Mouse (Mus musculus) liver, embryonic 11.5 days (tissue): ENCODE data around the gene Gnb1l. TPM values are rescaled to one million over a fixed set of nuclear protein-coding genes. Genes with fewer than 3 reads are reported as not detected.

Experiments used
- ATAC-seq: fragments of 200-750 bp; cut with Nextera tagmentation; replicated peaks from 2 replicates; pipeline ENCODE4 v1.8.0; 2017; ENCODE audit warnings: moderate number of reproducible peaks, mild to moderate bottlenecking, moderate TSS enrichment, moderate library complexity; ENCODE audit not compliant: low FRiP score
- DNase-seq: peaks from one replicate; pipeline ENCODE4 v3.0.0-alpha.2; 2017; ENCODE audit warnings: low spot score
- H3K27ac ChIP-seq: fragments of 300-500 bp; sonication (generic); 2 replicates; pipeline ENCODE4 v1.5.1; 2014; ENCODE audit warnings: mild to moderate bottlenecking, low read depth, low read length, control low read depth
- H3K27me3 ChIP-seq: fragments of 300-500 bp; sonication (generic); replicated peaks from 2 replicates; pipeline ENCODE4 v1.6.1; 2014; ENCODE audit warnings: low read length, mixed read lengths; ENCODE audit not compliant: control insufficient read depth, insufficient read depth
- H3K36me3 ChIP-seq: fragments of 300-500 bp; sonication (generic); 2 replicates; pipeline ENCODE4 v1.6.1; 2014; ENCODE audit warnings: mild to moderate bottlenecking, low read length, moderate library complexity, mixed read lengths; ENCODE audit not compliant: control insufficient read depth, insufficient read depth
- H3K4me1 ChIP-seq: fragments of 300-500 bp; sonication (generic); replicated peaks from 2 replicates; pipeline ENCODE4 v1.6.1; 2014; ENCODE audit warnings: low read length, mixed read lengths; ENCODE audit not compliant: control insufficient read depth, insufficient read depth
- H3K4me2 ChIP-seq: fragments of 300-500 bp; sonication (generic); 2 replicates; pipeline ENCODE4 v1.6.1; 2014; ENCODE audit warnings: mild to moderate bottlenecking, control low read depth, moderate library complexity
- H3K4me3 ChIP-seq: fragments of 300-500 bp; sonication (generic); 2 replicates; pipeline ENCODE4 v1.5.1; 2014; ENCODE audit warnings: low read depth, low read length, control low read depth
- H3K9ac ChIP-seq: fragments of 300-500 bp; sonication (generic); 2 replicates; pipeline ENCODE4 v1.6.1; 2014; ENCODE audit warnings: low read depth, low read length, control low read depth
- H3K9me3 ChIP-seq: fragments of 300-500 bp; sonication (generic); 2 replicates; pipeline ENCODE4 v1.6.1; 2016; ENCODE audit warnings: low read length, inconsistent platforms, mixed read lengths; ENCODE audit not compliant: control insufficient read depth
- WGBS: fragments of 180-500 bp; shearing (Covaris S2); extraction: QIAGEN DNeasy Blood & Tissue Kit; methylation state at CpG from one replicate; pipeline ENCODE4 v1.1.7; 2014; 5-methylcytosine and 5-hydroxymethylcytosine counted together
- polyA plus RNA-seq: library from polyadenylated mRNA; unstranded; fragments of >200 nt; fragmentation: Nextera tagmentation; extraction: Ambion mirVana; gene quantifications from 2 replicates; pipeline ENCODE4 v1.2.1, GENCODE M21; 2014

Gnb1l gene
- polyA plus RNA-seq, 1 experiment from 2014 or later = 18.4 TPM

DNA sequence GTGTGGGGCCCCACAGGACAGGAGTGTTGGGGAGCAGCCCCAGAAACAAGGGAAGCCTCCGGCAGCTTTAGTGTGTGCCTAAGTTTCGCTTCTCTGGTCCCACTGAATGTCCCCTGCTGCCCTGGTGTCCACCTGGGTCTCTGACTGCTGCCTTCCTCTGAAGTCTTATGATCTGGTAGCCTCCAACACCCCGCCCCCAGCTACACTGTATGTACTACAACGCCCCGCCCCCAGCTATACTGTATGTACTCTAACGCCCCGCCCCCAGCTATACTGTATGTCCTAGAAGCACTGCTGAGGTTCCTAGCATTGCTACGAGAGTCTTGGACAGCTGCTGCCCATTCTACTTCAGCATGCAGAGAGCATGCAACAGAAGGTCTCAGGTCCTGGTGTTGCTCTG, 25.5 kb upstream of the Gnb1l start:
- Histone ChIP-seq H3K4me2 (no peak overlapping the region), H3K4me1 (no peaks in the 10 kb centered on the region), H3K27ac (no peak overlapping the region), H3K4me3 (no peak overlapping the region), H3K36me3 (peaks cover 22% of the 10 kb centered on the region), H3K9ac (no peak overlapping the region), H3K9me3 (no peaks in the 10 kb centered on the region), H3K27me3 (no peaks in the 10 kb centered on the region)
- no peak for DNase-seq
- WGBS = 93% methylated on average over 8 of the region's 8 CpGs
- no peak for ATAC-seq

DNA sequence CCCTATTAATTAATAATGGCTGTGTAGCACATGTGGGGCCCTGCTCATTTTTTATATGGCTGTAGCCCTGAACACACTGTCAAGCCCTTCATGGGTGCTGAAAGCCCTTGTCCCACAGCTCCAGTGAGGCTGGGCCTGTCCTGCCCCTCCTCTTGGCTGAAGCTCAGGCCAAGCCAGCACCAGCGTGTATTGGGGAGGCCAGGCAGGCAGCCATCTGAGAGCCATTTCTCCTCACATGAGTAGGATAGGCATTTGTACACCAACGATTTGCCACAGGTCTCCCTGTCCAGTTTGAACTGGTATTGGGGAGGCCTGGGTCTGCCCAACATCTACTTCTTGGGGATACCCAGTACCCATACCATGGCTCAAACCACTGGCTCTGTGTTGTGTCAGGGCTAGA, 24.5 kb upstream of the Gnb1l start:
- Histone ChIP-seq H3K27ac (no peak overlapping the region), H3K4me1 (no peaks in the 10 kb centered on the region), H3K4me3 (no peak overlapping the region), H3K4me2 (no peak overlapping the region), H3K9ac (no peak overlapping the region), H3K27me3 (no peaks in the 10 kb centered on the region), H3K9me3 (no peaks in the 10 kb centered on the region), H3K36me3 (peaks cover 20% of the 10 kb centered on the region)
- DNase-seq = no peak
- ATAC-seq = no peak
- WGBS = 88% methylated on average over 2 of the region's 2 CpGs

DNA sequence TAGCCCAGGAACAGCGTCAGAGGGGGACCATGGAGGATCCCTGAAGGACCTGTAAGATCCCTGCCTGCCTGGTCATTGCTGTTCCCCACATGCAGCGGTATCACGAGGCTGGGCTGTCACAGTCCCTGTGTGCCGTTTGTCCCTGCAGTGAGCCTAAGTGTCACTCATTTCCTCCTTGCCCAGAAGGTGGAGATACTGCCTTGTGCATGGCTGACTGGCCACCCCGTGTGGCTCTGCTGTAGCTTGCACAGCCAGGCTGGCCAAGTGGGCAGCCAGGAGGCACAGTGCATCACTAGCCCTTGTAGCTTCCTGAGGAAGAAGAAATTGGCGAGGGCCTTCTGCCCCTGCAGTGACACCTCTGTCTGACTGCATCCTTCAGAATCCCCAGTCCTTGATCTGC, 20.5 kb upstream of the Gnb1l start:
- H3K4me2 ChIP-seq = no peak overlapping the region
- H3K4me3 ChIP-seq = no peak overlapping the region
- WGBS = 67% methylated on average over 6 of the region's 6 CpGs
- no peak for ATAC-seq
- no peaks in the 10 kb centered on the region for H3K27me3 ChIP-seq
- H3K9me3 ChIP-seq = no peaks in the 10 kb centered on the region
- peaks cover 3% of the 10 kb centered on the region; the same call in 1 of the 2 replicates for H3K4me1 ChIP-seq
- no peak overlapping the region for H3K27ac ChIP-seq
- peaks cover 16% of the 10 kb centered on the region for H3K36me3 ChIP-seq
- DNase-seq = no peak
- H3K9ac ChIP-seq = no peak overlapping the region

DNA sequence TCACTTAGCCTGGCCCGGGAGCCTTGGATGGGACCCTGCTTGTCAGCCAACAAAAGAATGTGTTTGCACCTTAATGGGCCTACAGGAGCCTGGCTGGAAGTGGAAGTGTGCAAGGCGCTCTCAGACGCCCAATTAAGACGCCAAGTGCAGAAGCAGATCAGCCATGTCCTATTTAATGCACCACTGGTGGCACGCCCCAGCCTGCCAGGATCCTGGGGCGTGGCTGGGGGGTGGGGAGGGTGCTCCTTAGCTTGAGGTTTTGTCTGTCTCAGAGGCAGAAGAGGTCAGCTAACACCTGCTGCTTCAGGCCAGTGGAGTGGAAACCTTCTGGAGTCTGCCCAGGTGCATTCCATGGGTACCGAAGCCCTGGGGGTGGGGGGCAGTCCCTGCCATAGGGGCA, 18.8 kb upstream of the Gnb1l start:
- no peak overlapping the region for H3K9ac ChIP-seq
- H3K9me3 ChIP-seq = no peaks in the 10 kb centered on the region
- H3K4me3 ChIP-seq = no peak overlapping the region
- H3K36me3 ChIP-seq = peaks cover 9% of the 10 kb centered on the region; the same call in 1 of the 2 replicates
- H3K4me1 ChIP-seq = peaks cover 3% of the 10 kb centered on the region; the same call in 1 of the 2 replicates
- no peak overlapping the region for H3K27ac ChIP-seq
- ATAC-seq = no peak
- no peaks in the 10 kb centered on the region for H3K27me3 ChIP-seq
- no peak overlapping the region for H3K4me2 ChIP-seq
- no peak for DNase-seq
- WGBS = 67% methylated on average over 7 of the region's 7 CpGs

DNA sequence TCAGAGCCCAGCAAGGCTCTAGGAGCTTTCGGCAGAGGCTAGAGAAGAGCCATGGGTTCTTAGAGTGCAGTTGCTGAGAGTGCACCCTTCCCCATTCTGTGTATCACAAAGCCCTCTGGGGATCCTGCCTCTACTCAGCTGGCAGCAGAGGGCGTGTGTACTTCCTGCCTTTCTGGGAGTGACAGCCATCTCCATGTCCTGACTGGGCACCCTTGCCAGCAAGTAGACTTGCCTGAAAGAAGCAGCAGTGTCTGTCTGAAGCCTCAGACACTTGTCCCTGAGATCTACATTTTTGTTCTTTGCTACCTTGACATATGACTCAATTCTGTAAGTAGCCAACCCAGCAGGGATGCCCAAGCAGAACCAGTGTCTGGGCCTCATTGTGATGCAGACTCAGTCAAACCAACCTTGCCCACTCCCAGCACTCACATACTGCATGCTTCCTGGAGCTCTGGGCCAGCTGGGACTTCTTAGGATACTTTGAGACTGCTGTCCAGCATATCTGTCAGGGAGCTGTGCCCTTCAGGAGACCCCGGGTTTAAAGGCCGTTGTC, 17.5 kb upstream of the Gnb1l start:
- no peak overlapping the region for H3K4me2 ChIP-seq
- no peak for DNase-seq
- H3K9me3 ChIP-seq = no peaks in the 10 kb centered on the region
- H3K27me3 ChIP-seq = no peaks in the 10 kb centered on the region
- peaks cover 8% of the 10 kb centered on the region; the same call in 1 of the 2 replicates for H3K36me3 ChIP-seq
- H3K4me1 ChIP-seq = peaks cover 3% of the 10 kb centered on the region; the same call in 1 of the 2 replicates
- H3K9ac ChIP-seq = no peak overlapping the region
- H3K27ac ChIP-seq = no peak overlapping the region
- no peak overlapping the region for H3K4me3 ChIP-seq
- WGBS = 70% methylated on average over 4 of the region's 4 CpGs
- no peak for ATAC-seq

DNA sequence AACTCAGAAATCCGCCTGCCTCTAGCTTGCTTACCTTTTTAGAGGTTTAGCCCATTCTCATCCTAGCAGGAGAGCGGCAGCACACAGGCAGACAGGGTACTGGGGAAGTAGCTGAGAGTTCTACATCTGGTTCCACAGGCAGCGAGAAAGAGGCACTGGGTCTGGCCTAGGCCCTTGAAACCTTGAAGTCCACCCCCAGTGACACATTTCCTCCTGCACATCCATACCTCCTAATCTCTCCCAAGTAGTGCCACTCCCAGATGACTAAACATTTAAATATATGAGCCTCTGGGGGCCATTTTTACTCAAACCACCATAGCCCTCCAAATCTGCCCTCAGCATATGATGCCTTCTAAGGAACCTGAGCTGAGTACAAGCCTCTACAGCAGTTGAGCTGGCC, 16.1 kb upstream of the Gnb1l start:
- H3K36me3 ChIP-seq = 0 out of 2 replicates have a peak, but pooled peaks cover 5% of the 10 kb centered on the region

DNA sequence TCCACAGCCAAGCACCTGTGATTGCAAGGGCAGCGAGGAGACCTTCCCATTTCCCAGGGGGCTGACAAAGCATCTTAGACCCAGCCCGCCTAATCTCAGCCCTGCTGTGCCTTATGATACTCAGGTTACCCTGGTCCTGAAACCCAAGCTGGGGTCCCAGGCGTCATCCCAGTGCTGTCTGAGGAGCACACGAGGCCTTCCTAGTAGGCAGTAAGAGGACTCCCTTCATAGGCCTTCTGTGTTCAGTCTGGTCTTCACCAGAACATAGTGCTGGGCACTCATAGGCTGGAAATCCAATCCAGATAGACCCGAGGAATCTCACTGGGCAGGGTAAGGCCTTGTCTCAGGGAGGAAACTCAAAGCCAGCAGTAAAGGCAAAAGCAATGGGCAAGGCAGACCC, 14.7 kb upstream of the Gnb1l start:
- no peaks in the 10 kb centered on the region for H3K27me3 ChIP-seq
- no peaks in the 10 kb centered on the region for H3K9me3 ChIP-seq
- no peak for ATAC-seq
- H3K9ac ChIP-seq = no peak overlapping the region
- H3K4me2 ChIP-seq = no peak overlapping the region
- H3K4me3 ChIP-seq = no peak overlapping the region
- no peak overlapping the region for H3K27ac ChIP-seq
- H3K36me3 ChIP-seq = 0 out of 2 replicates have a peak, but pooled peaks cover 5% of the 10 kb centered on the region
- DNase-seq = no peak
- peaks cover 3% of the 10 kb centered on the region; the same call in 1 of the 2 replicates for H3K4me1 ChIP-seq
- 76% methylated on average over 5 of the region's 5 CpGs for WGBS

More for the DNA sequence above, 16.1 kb upstream of the Gnb1l start:
- H3K4me1 ChIP-seq = peaks cover 3% of the 10 kb centered on the region; the same call in 1 of the 2 replicates
- H3K4me2 ChIP-seq = no peak overlapping the region
- H3K9ac ChIP-seq = no peak overlapping the region
- no peaks in the 10 kb centered on the region for H3K27me3 ChIP-seq
- no peak overlapping the region for H3K27ac ChIP-seq
- no peaks in the 10 kb centered on the region for H3K9me3 ChIP-seq
- H3K4me3 ChIP-seq = no peak overlapping the region
- no peak for ATAC-seq
- no peak for DNase-seq
- 83% methylated on average over 3 of the region's 3 CpGs for WGBS

DNA sequence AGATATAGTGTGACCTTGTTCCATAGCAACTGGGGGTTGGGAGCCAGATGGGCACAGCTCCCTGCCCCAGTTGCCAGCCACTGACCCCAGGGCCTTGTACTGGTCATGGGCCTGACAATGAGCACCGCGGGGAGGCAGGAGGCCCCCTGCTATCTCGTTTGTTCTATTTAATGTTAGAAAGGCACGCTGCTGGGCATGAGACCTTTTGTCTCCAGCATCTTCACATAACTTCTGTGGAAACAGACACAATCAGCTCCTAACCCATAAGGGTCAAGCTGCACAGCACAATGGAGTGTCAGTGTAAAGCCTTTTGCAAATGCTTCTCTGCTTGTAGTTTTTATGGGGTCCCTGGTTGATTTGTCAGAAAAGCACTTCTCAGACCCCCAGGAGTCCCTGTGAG, 14.1 kb upstream of the Gnb1l start:
- Histone ChIP-seq H3K4me3 (no peak overlapping the region), H3K4me1 (peaks cover 2% of the 10 kb centered on the region; the same call in 1 of the 2 replicates), H3K4me2 (no peak overlapping the region), H3K9ac (no peak overlapping the region), H3K36me3 (0 out of 2 replicates have a peak, but pooled peaks cover 2% of the 10 kb centered on the region), H3K9me3 (no peaks in the 10 kb centered on the region), H3K27me3 (no peaks in the 10 kb centered on the region), H3K27ac (no peak overlapping the region)
- DNase-seq (no peak), ATAC-seq (no peak)
- WGBS = 41% methylated on average over 4 of the region's 4 CpGs

DNA sequence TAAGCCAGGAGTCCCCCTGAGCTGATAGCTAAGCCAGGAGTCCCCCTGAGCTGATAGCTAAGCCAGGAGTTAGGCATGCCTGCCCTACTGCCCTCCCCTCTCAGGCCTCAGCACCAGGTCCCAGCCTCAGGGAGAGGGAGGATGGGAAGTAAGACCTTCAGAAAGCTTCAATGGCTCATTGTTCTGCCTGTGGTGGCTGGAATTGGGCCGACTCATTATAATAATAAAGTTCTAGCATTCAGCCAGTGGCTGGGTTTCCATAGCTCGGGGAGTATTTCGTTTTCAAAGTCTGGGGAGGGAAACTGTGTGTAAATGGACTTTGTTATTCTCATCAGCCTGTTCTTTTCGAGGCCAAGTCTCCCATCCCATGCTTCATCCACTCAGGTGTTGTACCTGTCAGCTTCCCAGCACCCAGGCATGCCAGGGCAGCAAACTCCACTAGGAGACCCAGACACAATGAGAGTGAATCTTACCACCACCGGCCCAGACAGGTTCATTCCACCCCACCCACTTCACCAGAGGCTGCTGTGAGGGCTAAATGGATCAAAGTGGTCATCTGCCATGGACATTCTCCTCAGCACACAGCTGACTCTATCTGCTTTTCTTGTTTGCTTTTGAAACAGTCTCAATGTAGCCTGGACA, 13.6 kb upstream of the Gnb1l start:
- 71% methylated on average over 5 of the region's 5 CpGs for WGBS
- H3K36me3 ChIP-seq = 0 out of 2 replicates have a peak, but pooled peaks cover under 1% of the 10 kb centered on the region

More for the DNA sequence above, 13.6 kb upstream of the Gnb1l start:
- no peaks in the 10 kb centered on the region for H3K9me3 ChIP-seq
- no peak overlapping the region for H3K9ac ChIP-seq
- ATAC-seq (no peak), DNase-seq (no peak)
- no peak overlapping the region for H3K4me2 ChIP-seq
- no peaks in the 10 kb centered on the region for H3K4me1 ChIP-seq
- H3K27me3 ChIP-seq = no peaks in the 10 kb centered on the region
- H3K4me3 ChIP-seq = no peak overlapping the region
- no peak overlapping the region for H3K27ac ChIP-seq
